Mouse (Mus musculus) gastrocnemius, postnatal 14 days (tissue): ENCODE results near the gene Kcnh5. TPM values are rescaled to one million over a fixed set of nuclear protein-coding genes. Genes with fewer than 3 reads are reported as not detected.

Experiments
- DNase-seq: peaks from one replicate; pipeline ENCODE4 v3.0.0; 2021; ENCODE audit warnings: mixed read lengths
- intact Hi-C: fragments of 180-260 bp; cut with DNase I; formaldehyde crosslinking; loops from one replicate; pipeline ENCODE4 v1.15.1; 2025; ENCODE audit warnings: low total_unique reads
- total RNA-seq, 2 experiments: library from RNA; stranded (reverse); gene quantifications; 2 replicates each; pipeline ENCODE4 v1.2.3; 2021

Gene Kcnh5
- total RNA-seq, 2 experiments from 2014 or later, result 0.04 to 0.08 TPM

- DNase-seq, result no peak
- intact Hi-C loops, result no loop called here
Observed at GRCm38 (mm10) chr12:74971187-74971586, 205.9 kb downstream of the Kcnh5 start.

GRCm38 (mm10) chr12:74969420-74969819 lies 207.7 kb downstream of the Kcnh5 start:
- DNase-seq, result no peak
- intact Hi-C loops, result no loop called here

GRCm38 (mm10) chr12:74966266-74966665 lies 210.9 kb downstream of the Kcnh5 start:
- intact Hi-C loops, result no loop called here
- DNase-seq, result no peak

- intact Hi-C loops, result no loop called here
- no peak for DNase-seq
Observed at GRCm38 (mm10) chr12:74952661-74953060, 224.5 kb downstream of the Kcnh5 start.

GRCm38 (mm10) chr12:74951124-74952115 lies 225.7 kb downstream of the Kcnh5 start:
- peak; percentile 10 for DNase-seq
- intact Hi-C loops, result no loop called here

- DNase-seq, result no peak
- intact Hi-C loops, result no loop called here
Observed at GRCm38 (mm10) chr12:74901331-74901730, 275.8 kb downstream of the Kcnh5 start.

- no peak for DNase-seq
- intact Hi-C loops, result no loop called here
Observed at GRCm38 (mm10) chr12:74900777-74901176, 276.4 kb downstream of the Kcnh5 start.

GRCm38 (mm10) chr12:74899055-74899454 lies 278.1 kb downstream of the Kcnh5 start:
- intact Hi-C loops, result no loop called here
- no peak for DNase-seq

GRCm38 (mm10) chr12:74898211-74898610 lies 278.9 kb downstream of the Kcnh5 start:
- no peak for DNase-seq
- intact Hi-C loops, result no loop called here

- DNase-seq, result no peak
- intact Hi-C loops, result no loop called here
Observed at GRCm38 (mm10) chr12:74894870-74895423, 282.2 kb downstream of the Kcnh5 start.

GRCm38 (mm10) chr12:74889419-74889818 lies 287.7 kb downstream of the Kcnh5 start:
- DNase-seq, result no peak
- intact Hi-C loops, result no loop called here

GRCm38 (mm10) chr12:74887064-74887463 lies 290.1 kb downstream of the Kcnh5 start:
- no peak for DNase-seq
- intact Hi-C loops, result no loop called here

GRCm38 (mm10) chr12:74881344-74881743 lies 295.8 kb downstream of the Kcnh5 start:
- DNase-seq, result no peak
- intact Hi-C loops, result no loop called here

- intact Hi-C loops, result no loop called here
Observed at GRCm38 (mm10) chr12:74855666-74856065, 321.5 kb downstream of the Kcnh5 start.

GRCm38 (mm10) chr12:74854263-74854662 lies 322.9 kb downstream of the Kcnh5 start:
- no peak for DNase-seq
- intact Hi-C loops, result no loop called here

More at GRCm38 (mm10) chr12:74855666-74856065, 321.5 kb downstream of the Kcnh5 start:
- no peak for DNase-seq

GRCm38 (mm10) chr12:74850323-74850722 lies 326.8 kb downstream of the Kcnh5 start:
- intact Hi-C loops, result no loop called here

GRCm38 (mm10) chr12:74849912-74850311 lies 327.2 kb downstream of the Kcnh5 start:
- intact Hi-C loops, result no loop called here
- DNase-seq, result no peak

More at GRCm38 (mm10) chr12:74850323-74850722, 326.8 kb downstream of the Kcnh5 start:
- DNase-seq, result no peak

- peak; percentile 44 for DNase-seq
- intact Hi-C loops, result no loop called here
Observed at GRCm38 (mm10) chr12:74848611-74849347, 328.4 kb downstream of the Kcnh5 start.
